Mouse (Mus musculus): ENCODE results near the gene BC051142.

DNA sequence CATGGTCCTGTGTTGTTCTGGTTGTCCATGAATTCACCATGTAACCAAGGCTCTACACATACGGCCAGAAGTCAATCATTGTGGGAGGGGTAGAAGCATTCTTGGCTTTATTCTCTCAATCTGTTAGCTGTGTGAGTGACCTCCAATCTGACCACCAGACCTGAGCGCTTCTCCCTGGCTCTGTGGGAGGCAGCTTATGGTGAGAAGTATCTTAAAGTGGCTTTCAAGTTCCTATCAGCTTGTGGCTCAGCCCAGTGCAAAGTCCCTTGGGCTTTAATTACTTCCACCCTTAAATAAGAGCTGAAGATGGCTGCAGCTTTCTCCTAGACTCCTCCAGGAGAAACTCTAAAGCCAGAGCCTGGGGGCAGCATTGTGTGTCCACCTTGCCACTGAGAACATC lies 21.8 kb upstream of the BC051142 start, which contains the start of gene Btnl1:
- no peak for TF ChIP-seq CTCF (IDR thresholded peaks at IDR 0.05; ENCODE audit: low read depth, low read length)
- no peak for TF ChIP-seq POLR2A (IDR thresholded peaks at IDR 0.05; ENCODE audit: extremely low read depth, insufficient read depth, low read length)
